Mouse (Mus musculus) heart, postnatal 0 days (tissue): ENCODE data around the gene Abi3. TPM values are rescaled to one million over a fixed set of nuclear protein-coding genes. Genes with fewer than 3 reads are reported as not detected.
"Not testable (repeated sequence)": the region's sequence is repeated elsewhere in the genome, so short reads cannot be mapped to it uniquely, and the experiment has no call there.

Experiments
- ATAC-seq: fragments of 200-750 bp; cut with Nextera tagmentation; 2 replicates; pipeline ENCODE4 v1.8.0; 2017; ENCODE audit warnings: low read depth, moderate number of reproducible peaks, moderate library complexity; ENCODE audit not compliant: insufficient read depth
- DNase-seq: peaks from one replicate; pipeline ENCODE4 v3.0.0-alpha.2; 2016; ENCODE audit warnings: low spot score
- H3K27ac ChIP-seq: fragments of 300-500 bp; sonication (generic); 2 replicates; pipeline ENCODE4 v1.5.1; 2014; ENCODE audit warnings: low read depth, mild to moderate bottlenecking
- H3K27me3 ChIP-seq: fragments of 300-500 bp; sonication (generic); 2 replicates; pipeline ENCODE4 v1.6.1; 2014; ENCODE audit warnings: low read length, mixed read lengths; ENCODE audit not compliant: control insufficient read depth, insufficient read depth
- H3K36me3 ChIP-seq: fragments of 300-500 bp; sonication (generic); replicated peaks from 2 replicates; pipeline ENCODE4 v1.6.1; 2014; ENCODE audit warnings: low read length, mixed read lengths; ENCODE audit not compliant: control insufficient read depth, insufficient read depth
- H3K4me1 ChIP-seq: fragments of 300-500 bp; sonication (generic); 2 replicates; pipeline ENCODE4 v1.6.1; 2014; ENCODE audit warnings: antibody characterized with exemption; ENCODE audit not compliant: control insufficient read depth, insufficient read depth
- H3K4me2 ChIP-seq: fragments of 300-500 bp; sonication (generic); 2 replicates; pipeline ENCODE4 v1.6.1; 2014; ENCODE audit warnings: low read depth, mild to moderate bottlenecking, low read length, moderate library complexity
- H3K4me3 ChIP-seq: fragments of 300-500 bp; sonication (generic); 2 replicates; pipeline ENCODE4 v1.5.1; 2014; ENCODE audit warnings: low read depth, low read length
- H3K9ac ChIP-seq: fragments of 300-500 bp; sonication (generic); replicated peaks from 2 replicates; pipeline ENCODE4 v1.6.1; 2014; ENCODE audit warnings: low read depth, low read length, mixed read lengths
- H3K9me3 ChIP-seq: fragments of 300-500 bp; sonication (generic); replicated peaks from 2 replicates; pipeline ENCODE4 v1.6.1; 2016; ENCODE audit warnings: low read length; ENCODE audit not compliant: control insufficient read depth
- CTCF ChIP-seq: IDR thresholded peaks from 2 replicates; pipeline ENCODE4 v1.5.1; 2016; ENCODE audit warnings: antibody characterized with exemption, control low read depth, low read depth
- EP300 ChIP-seq: IDR thresholded peaks from 2 replicates; pipeline ENCODE4 v1.6.1; 2016; ENCODE audit warnings: antibody characterized with exemption, low read depth
- WGBS: fragments of 180-500 bp; shearing (Covaris S2); extraction: QIAGEN DNeasy Blood & Tissue Kit; methylation state at CpG from one replicate; pipeline ENCODE4 v1.1.7; 2014; 5-methylcytosine and 5-hydroxymethylcytosine counted together
- polyA plus RNA-seq: library from polyadenylated mRNA; unstranded; fragments of >200 nt; fragmentation: Nextera tagmentation; extraction: Ambion mirVana; gene quantifications from 2 replicates; pipeline ENCODE4 v1.2.1, GENCODE M21; 2015
- total RNA-seq: library from RNA; depleted of rRNA; stranded (reverse); fragments of >200 nt; gene quantifications from 2 replicates; pipeline ENCODE4 v1.2.3, GENCODE M21; 2014; ENCODE audit warnings: low replicate concordance; rRNA removed

The Abi3 gene
- total RNA-seq (11.4 and 13.4 TPM in 2 replicates), polyA plus RNA-seq (13.3 and 14.3 TPM in 2 replicates)

GRCm38 (mm10) chr11:95842074-95842681 lies at the start of gene Abi3:
Abi3 (minus strand) TSS chr11:95842476.
- no peaks in the 10 kb centered on the region for H3K27me3 ChIP-seq
- H3K27ac ChIP-seq: peak within 1 kb of the TSS; percentile 90
- ATAC-seq: peak; percentile 71
- peak; percentile 67 for DNase-seq
- H3K36me3 ChIP-seq: no peaks in the 10 kb centered on the region
- H3K4me3 ChIP-seq: peak within 1 kb of the TSS; percentile 56
- peak; percentile 77 for TF ChIP-seq EP300
- no peak for TF ChIP-seq CTCF
- H3K4me2 ChIP-seq: peak within 1 kb of the TSS; percentile 58
- 18% methylated on average over 11 of the region's 11 CpGs for whole genome bisulfite sequencing
- H3K9ac ChIP-seq: peak within 1 kb of the TSS; percentile 72
- peaks cover 14% of the 10 kb centered on the region for H3K4me1 ChIP-seq
- no peaks in the 10 kb centered on the region for H3K9me3 ChIP-seq

DNA sequence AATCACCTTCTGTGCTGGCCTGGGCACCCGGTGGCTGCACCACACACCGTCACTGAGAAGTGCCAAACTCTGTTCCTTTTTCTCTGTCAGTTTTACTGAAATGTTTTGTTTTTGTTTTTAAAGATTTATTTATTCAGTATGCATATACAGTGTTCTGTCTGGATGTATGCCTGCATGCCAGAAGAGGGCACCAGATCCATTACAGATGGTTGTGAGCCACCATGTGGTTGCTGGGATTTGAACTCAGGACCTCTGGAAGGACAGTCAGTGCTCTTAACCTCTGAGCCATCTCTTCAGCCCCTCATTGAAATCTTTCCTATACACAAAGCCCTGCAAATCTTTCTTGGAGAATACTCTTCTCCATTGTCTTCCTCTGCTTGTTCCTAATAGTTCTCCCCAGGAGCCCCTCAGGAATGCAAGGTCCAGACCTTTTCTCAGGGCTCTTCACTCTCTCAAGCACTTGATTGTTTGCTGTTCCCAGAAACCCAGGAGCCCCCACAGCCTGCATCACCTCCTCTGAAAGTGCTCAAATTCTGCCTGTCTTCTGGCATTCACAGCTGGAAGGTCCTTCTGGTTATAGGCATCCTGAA lies 48.3 kb upstream of the Abi3 start:
- TF ChIP-seq CTCF: no peak
- TF ChIP-seq EP300: no peak
- Histone ChIP-seq H3K4me1 (no peaks in the 10 kb centered on the region), H3K9ac (no peak overlapping the region), H3K4me2 (no peak overlapping the region), H3K4me3 (no peak overlapping the region), H3K27me3 (no peaks in the 10 kb centered on the region), H3K9me3 (peaks cover 6% of the 10 kb centered on the region; the same call in 1 of the 2 replicates), H3K27ac (no peak overlapping the region), H3K36me3 (no peaks in the 10 kb centered on the region)
- DNase-seq (no peak), ATAC-seq (no peak)
- WGBS: 73% methylated on average over 2 of the region's 2 CpGs

GRCm38 (mm10) chr11:95879861-95880260 lies 37.6 kb upstream of the Abi3 start:
- not testable (repeated sequence) for H3K36me3 ChIP-seq, H3K27ac ChIP-seq, ATAC-seq, H3K27me3 ChIP-seq, H3K4me3 ChIP-seq, H3K9ac ChIP-seq, H3K4me2 ChIP-seq, H3K4me1 ChIP-seq, H3K9me3 ChIP-seq, DNase-seq
- 85% methylated on average over 2 of the region's 2 CpGs for WGBS

- no peak overlapping the region for H3K4me3 ChIP-seq
Observed at GRCm38 (mm10) chr11:95876296-95876695, 34.0 kb upstream of the Abi3 start.

DNA sequence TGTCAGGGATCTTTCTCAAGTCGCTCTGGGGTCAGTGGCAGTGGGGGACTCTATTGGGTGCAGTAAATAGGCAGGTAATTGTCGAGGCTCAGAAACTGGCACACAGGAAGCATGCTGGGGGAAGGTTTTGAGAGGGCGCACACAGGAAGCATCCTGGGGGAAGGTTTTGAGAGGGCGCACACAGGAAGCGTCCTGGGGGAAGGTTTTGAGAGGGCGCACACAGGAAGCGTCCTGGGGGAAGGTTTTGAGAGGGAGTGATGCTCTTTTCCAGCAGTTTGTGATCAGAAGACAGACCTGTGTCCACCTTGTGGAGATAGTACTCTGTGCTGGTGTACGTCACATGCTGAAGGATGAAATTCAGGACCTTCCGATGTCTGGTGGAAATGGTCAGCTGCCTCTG lies 33.5 kb upstream of the Abi3 start:
- WGBS: 27% methylated on average over 9 of the region's 9 CpGs
- Histone ChIP-seq H3K27me3 (no peaks in the 10 kb centered on the region), H3K9me3 (no peaks in the 10 kb centered on the region), H3K4me1 (no peaks in the 10 kb centered on the region), H3K27ac (no peak overlapping the region), H3K4me3 (no peak overlapping the region), H3K9ac (no peak overlapping the region), H3K36me3 (no peaks in the 10 kb centered on the region), H3K4me2 (no peak overlapping the region)
- no peak for DNase-seq
- no peak for ATAC-seq
- TF ChIP-seq CTCF (no peak), EP300 (no peak)

More at GRCm38 (mm10) chr11:95876296-95876695, 34.0 kb upstream of the Abi3 start:
- H3K4me2 ChIP-seq: no peak overlapping the region
- WGBS: 23% methylated on average over 7 of the region's 7 CpGs
- TF ChIP-seq CTCF: peak; percentile 86
- no peak for TF ChIP-seq EP300
- H3K27ac ChIP-seq: no peak overlapping the region
- H3K27me3 ChIP-seq: no peaks in the 10 kb centered on the region
- no peaks in the 10 kb centered on the region for H3K9me3 ChIP-seq
- no peak for ATAC-seq
- peak; percentile 51 for DNase-seq
- H3K9ac ChIP-seq: no peak overlapping the region
- no peaks in the 10 kb centered on the region for H3K4me1 ChIP-seq
- H3K36me3 ChIP-seq: no peaks in the 10 kb centered on the region
